Mouse (Mus musculus) urinary bladder, postnatal 10 days (tissue): ENCODE results near the gene Mxi1.

Source experiments
- DNase-seq: peaks from one replicate; pipeline ENCODE4 v3.0.0; 2022; ENCODE audit warnings: low spot score

The Mxi1 gene

GRCm38 (mm10) chr19:53399213-53399612 is 88.9 kb downstream of the Mxi1 start:
- no peak for DNase-seq

- DNase-seq = no peak
These were observed 90.2 kb downstream of the Mxi1 start for GRCm38 (mm10) chr19:53400332-53401110.

- DNase-seq = no peak
These were observed 92.6 kb downstream of the Mxi1 start for GRCm38 (mm10) chr19:53402741-53403432.

- DNase-seq = no peak
These were observed 94.0 kb downstream of the Mxi1 start for GRCm38 (mm10) chr19:53404219-53404836.

GRCm38 (mm10) chr19:53404837-53405356 is 94.6 kb downstream of the Mxi1 start:
- no peak for DNase-seq

- DNase-seq = no peak
These were observed 95.5 kb downstream of the Mxi1 start for GRCm38 (mm10) chr19:53405810-53406209.

- DNase-seq = no peak
These were observed 97.0 kb downstream of the Mxi1 start for GRCm38 (mm10) chr19:53407350-53407749.

- no peak for DNase-seq
These were observed 98.1 kb downstream of the Mxi1 start for GRCm38 (mm10) chr19:53408398-53408797.

GRCm38 (mm10) chr19:53409663-53410307 is 99.5 kb downstream of the Mxi1 start:
- no peak for DNase-seq

GRCm38 (mm10) chr19:53412149-53412848 is 102.0 kb downstream of the Mxi1 start:
- no peak for DNase-seq

GRCm38 (mm10) chr19:53413617-53414380 is 103.5 kb downstream of the Mxi1 start:
- DNase-seq = no peak

GRCm38 (mm10) chr19:53414650-53415049 is 104.3 kb downstream of the Mxi1 start:
- DNase-seq = no peak

GRCm38 (mm10) chr19:53415198-53415597 is 104.9 kb downstream of the Mxi1 start:
- DNase-seq = no peak

GRCm38 (mm10) chr19:53419834-53420233 is 109.5 kb downstream of the Mxi1 start:
- no peak for DNase-seq

GRCm38 (mm10) chr19:53420924-53421582 is 110.7 kb downstream of the Mxi1 start:
- DNase-seq = no peak

- DNase-seq = no peak
These were observed 111.4 kb downstream of the Mxi1 start for GRCm38 (mm10) chr19:53421583-53422188.

GRCm38 (mm10) chr19:53422358-53423308 is 112.3 kb downstream of the Mxi1 start:
- no peak for DNase-seq

GRCm38 (mm10) chr19:53423341-53423753 is 113.0 kb downstream of the Mxi1 start:
- DNase-seq = no peak
